Mouse (Mus musculus): Measurements from ENCODE around the gene Eef1e1. TPM values are rescaled to one million over a fixed set of nuclear protein-coding genes. Genes with fewer than 3 reads are reported as not detected.
"Not testable (repeated sequence)": the region's sequence is repeated elsewhere in the genome, so short reads cannot be mapped to it uniquely, and the experiment has no call there.

The Eef1e1 gene
- polyA plus RNA-seq (2014; fragmentation: Nextera tagmentation; extraction: Ambion mirVana), result 64.3 and 69.2 TPM in 2 replicates

GRCm38 (mm10) chr13:38658528-38659280, at the start of gene Eef1e1:
Gene Eef1e1, minus strand, starts transcription at chr13:38659058.
- H3K9me3 ChIP-seq (ENCODE audit: control insufficient read depth, low read length), result no peaks in the 10 kb centered on the region
- no peaks in the 10 kb centered on the region for H3K27me3 ChIP-seq (ENCODE audit: control insufficient read depth, insufficient read depth, low read length)
- H3K27ac ChIP-seq (ENCODE audit: low read depth, low read length), result peak within 1 kb of the TSS; percentile 59
- peak within 1 kb of the TSS; percentile 70 for H3K4me2 ChIP-seq
- under 1% methylated on average over 57 of the region's 59 CpGs for WGBS
- DNase-seq (ENCODE audit: low spot score, missing footprints), result peak; percentile 98
- H3K36me3 ChIP-seq (ENCODE audit: control insufficient read depth, insufficient read depth, low read length), result peaks cover 16% of the 10 kb centered on the region
- peak; percentile 99 for ATAC-seq (ENCODE audit: low FRiP score)
- peaks cover 7% of the 10 kb centered on the region; the same call in 1 of the 2 replicates for H3K4me1 ChIP-seq (ENCODE audit: control insufficient read depth, insufficient read depth, low read length)
- peak within 1 kb of the TSS; percentile 91 for H3K4me3 ChIP-seq (ENCODE audit: low read depth, low read length)
- H3K9ac ChIP-seq (ENCODE audit: low read length), result peak within 1 kb of the TSS; percentile 96

DNA sequence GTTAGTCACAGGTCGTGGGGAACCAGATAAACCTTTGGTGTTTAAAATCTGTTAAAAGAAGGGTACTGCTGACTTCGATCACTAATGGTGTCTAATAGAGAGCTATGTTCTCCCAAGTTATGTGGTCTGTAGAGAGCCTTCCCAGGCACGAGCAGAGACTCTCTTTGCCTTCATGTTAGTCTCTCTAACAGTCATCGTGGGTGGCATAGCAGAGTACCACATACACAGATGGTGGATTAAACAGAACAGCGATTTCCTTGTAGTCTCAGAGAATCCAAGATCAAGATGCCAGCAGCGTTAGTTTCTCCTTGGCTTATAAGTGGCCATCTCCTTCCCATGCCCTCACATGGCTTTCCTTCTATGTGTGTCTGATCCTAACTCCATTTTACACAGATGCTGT, 32.0 kb upstream of the Eef1e1 start:
- H3K4me3 ChIP-seq (ENCODE audit: low read depth, low read length), result no peak overlapping the region
- 79% methylated on average over 6 of the region's 6 CpGs for WGBS
- ATAC-seq (ENCODE audit: low FRiP score), result no peak

GRCm38 (mm10) chr13:38690028-38690427, 31.2 kb upstream of the Eef1e1 start:
- H3K4me2 ChIP-seq, result no peak overlapping the region
- no peak overlapping the region for H3K4me3 ChIP-seq (ENCODE audit: low read depth, low read length)
- H3K27ac ChIP-seq (ENCODE audit: low read depth, low read length), result no peak overlapping the region
- H3K36me3 ChIP-seq (ENCODE audit: control insufficient read depth, insufficient read depth, low read length), result no peaks in the 10 kb centered on the region
- no peaks in the 10 kb centered on the region for H3K9me3 ChIP-seq (ENCODE audit: control insufficient read depth, low read length)
- no peaks in the 10 kb centered on the region for H3K27me3 ChIP-seq (ENCODE audit: control insufficient read depth, insufficient read depth, low read length)
- H3K4me1 ChIP-seq (ENCODE audit: control insufficient read depth, insufficient read depth, low read length), result no peaks in the 10 kb centered on the region
- 62% methylated on average over 3 of the region's 3 CpGs for WGBS
- H3K9ac ChIP-seq (ENCODE audit: low read length), result no peak overlapping the region
- DNase-seq (ENCODE audit: low spot score, missing footprints) (peak; percentile 83), ATAC-seq (ENCODE audit: low FRiP score) (no peak)

More for the DNA sequence above, 32.0 kb upstream of the Eef1e1 start:
- Histone ChIP-seq H3K4me1 (ENCODE audit: control insufficient read depth, insufficient read depth, low read length) (no peaks in the 10 kb centered on the region), H3K9me3 (ENCODE audit: control insufficient read depth, low read length) (no peaks in the 10 kb centered on the region), H3K36me3 (ENCODE audit: control insufficient read depth, insufficient read depth, low read length) (no peaks in the 10 kb centered on the region), H3K27me3 (ENCODE audit: control insufficient read depth, insufficient read depth, low read length) (no peaks in the 10 kb centered on the region), H3K9ac (ENCODE audit: low read length) (no peak overlapping the region), H3K27ac (ENCODE audit: low read depth, low read length) (no peak overlapping the region), H3K4me2 (no peak overlapping the region)
- no peak for DNase-seq (ENCODE audit: low spot score, missing footprints)

- no peaks in the 10 kb centered on the region for H3K4me1 ChIP-seq (ENCODE audit: control insufficient read depth, insufficient read depth, low read length)
- no peak overlapping the region for H3K27ac ChIP-seq (ENCODE audit: low read depth, low read length)
- DNase-seq (ENCODE audit: low spot score, missing footprints) (no peak), ATAC-seq (ENCODE audit: low FRiP score) (no peak)
- no peaks in the 10 kb centered on the region for H3K9me3 ChIP-seq (ENCODE audit: control insufficient read depth, low read length)
- WGBS, result 87% methylated on average over 11 of the region's 11 CpGs
- no peak overlapping the region for H3K4me2 ChIP-seq
- no peak overlapping the region for H3K4me3 ChIP-seq (ENCODE audit: low read depth, low read length)
- H3K9ac ChIP-seq (ENCODE audit: low read length), result no peak overlapping the region
- H3K27me3 ChIP-seq (ENCODE audit: control insufficient read depth, insufficient read depth, low read length), result no peaks in the 10 kb centered on the region
- H3K36me3 ChIP-seq (ENCODE audit: control insufficient read depth, insufficient read depth, low read length), result no peaks in the 10 kb centered on the region
Observed at GRCm38 (mm10) chr13:38688761-38689160, 29.9 kb upstream of the Eef1e1 start.

DNA sequence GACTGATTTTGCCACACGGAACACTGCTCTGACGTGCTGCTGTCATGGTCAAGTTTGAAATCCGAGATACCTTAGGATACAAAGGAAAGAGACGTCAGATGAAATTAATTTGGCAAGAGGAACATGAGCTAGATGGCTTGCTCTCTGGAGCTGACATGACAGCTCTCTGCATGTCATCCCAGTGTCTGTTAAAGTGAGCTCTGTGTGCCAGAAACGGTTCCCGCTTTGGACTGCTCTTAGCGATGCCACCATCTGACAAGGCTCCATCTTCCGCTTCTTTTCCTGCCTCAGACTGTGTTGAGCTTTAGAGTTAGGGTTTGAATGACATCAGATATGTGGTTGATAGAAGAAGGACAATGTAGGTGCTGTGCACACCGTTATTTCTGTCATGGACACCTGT, 13.5 kb upstream of the Eef1e1 start:
- no peak overlapping the region for H3K9ac ChIP-seq (ENCODE audit: low read length)
- WGBS, result 85% methylated on average over 9 of the region's 9 CpGs
- DNase-seq (ENCODE audit: low spot score, missing footprints) (no peak), ATAC-seq (ENCODE audit: low FRiP score) (no peak)
- no peaks in the 10 kb centered on the region for H3K9me3 ChIP-seq (ENCODE audit: control insufficient read depth, low read length)
- no peak overlapping the region for H3K4me3 ChIP-seq (ENCODE audit: low read depth, low read length)
- H3K36me3 ChIP-seq (ENCODE audit: control insufficient read depth, insufficient read depth, low read length), result no peaks in the 10 kb centered on the region
- H3K27me3 ChIP-seq (ENCODE audit: control insufficient read depth, insufficient read depth, low read length), result no peaks in the 10 kb centered on the region
- H3K4me2 ChIP-seq, result no peak overlapping the region
- H3K27ac ChIP-seq (ENCODE audit: low read depth, low read length), result no peak overlapping the region
- no peaks in the 10 kb centered on the region for H3K4me1 ChIP-seq (ENCODE audit: control insufficient read depth, insufficient read depth, low read length)

GRCm38 (mm10) chr13:38671451-38671850, 12.6 kb upstream of the Eef1e1 start:
- not testable (repeated sequence) for H3K36me3 ChIP-seq (ENCODE audit: control insufficient read depth, insufficient read depth, low read length); H3K4me1 ChIP-seq (ENCODE audit: control insufficient read depth, insufficient read depth, low read length); ATAC-seq (ENCODE audit: low FRiP score); H3K27ac ChIP-seq (ENCODE audit: low read depth, low read length); DNase-seq (ENCODE audit: low spot score, missing footprints); H3K27me3 ChIP-seq (ENCODE audit: control insufficient read depth, insufficient read depth, low read length); H3K9me3 ChIP-seq (ENCODE audit: control insufficient read depth, low read length); H3K4me2 ChIP-seq; H3K4me3 ChIP-seq (ENCODE audit: low read depth, low read length); H3K9ac ChIP-seq (ENCODE audit: low read length)
- WGBS, result 87% methylated on average over 6 of the region's 6 CpGs

- ATAC-seq (ENCODE audit: low FRiP score), result no peak
Observed at GRCm38 (mm10) chr13:38670051-38670450, 11.2 kb upstream of the Eef1e1 start.

GRCm38 (mm10) chr13:38668514-38668913, 9.7 kb upstream of the Eef1e1 start:
- ATAC-seq (ENCODE audit: low FRiP score) (no peak), DNase-seq (ENCODE audit: low spot score, missing footprints) (no peak)
- no peaks in the 10 kb centered on the region for H3K27me3 ChIP-seq (ENCODE audit: control insufficient read depth, insufficient read depth, low read length)
- no peak overlapping the region for H3K27ac ChIP-seq (ENCODE audit: low read depth, low read length)
- H3K4me1 ChIP-seq (ENCODE audit: control insufficient read depth, insufficient read depth, low read length), result no peaks in the 10 kb centered on the region
- WGBS, result 18% methylated on average over 2 of the region's 2 CpGs
- H3K4me2 ChIP-seq, result no peak overlapping the region
- H3K36me3 ChIP-seq (ENCODE audit: control insufficient read depth, insufficient read depth, low read length), result no peaks in the 10 kb centered on the region
- H3K9me3 ChIP-seq (ENCODE audit: control insufficient read depth, low read length), result no peaks in the 10 kb centered on the region
- H3K4me3 ChIP-seq (ENCODE audit: low read depth, low read length), result no peak overlapping the region
- H3K9ac ChIP-seq (ENCODE audit: low read length), result no peak overlapping the region

More at GRCm38 (mm10) chr13:38670051-38670450, 11.2 kb upstream of the Eef1e1 start:
- Histone ChIP-seq H3K4me3 (ENCODE audit: low read depth, low read length) (no peak overlapping the region), H3K36me3 (ENCODE audit: control insufficient read depth, insufficient read depth, low read length) (no peaks in the 10 kb centered on the region), H3K27ac (ENCODE audit: low read depth, low read length) (no peak overlapping the region), H3K4me1 (ENCODE audit: control insufficient read depth, insufficient read depth, low read length) (no peaks in the 10 kb centered on the region), H3K27me3 (ENCODE audit: control insufficient read depth, insufficient read depth, low read length) (no peaks in the 10 kb centered on the region), H3K9ac (ENCODE audit: low read length) (no peak overlapping the region), H3K9me3 (ENCODE audit: control insufficient read depth, low read length) (no peaks in the 10 kb centered on the region), H3K4me2 (no peak overlapping the region)
- no peak for DNase-seq (ENCODE audit: low spot score, missing footprints)

DNA sequence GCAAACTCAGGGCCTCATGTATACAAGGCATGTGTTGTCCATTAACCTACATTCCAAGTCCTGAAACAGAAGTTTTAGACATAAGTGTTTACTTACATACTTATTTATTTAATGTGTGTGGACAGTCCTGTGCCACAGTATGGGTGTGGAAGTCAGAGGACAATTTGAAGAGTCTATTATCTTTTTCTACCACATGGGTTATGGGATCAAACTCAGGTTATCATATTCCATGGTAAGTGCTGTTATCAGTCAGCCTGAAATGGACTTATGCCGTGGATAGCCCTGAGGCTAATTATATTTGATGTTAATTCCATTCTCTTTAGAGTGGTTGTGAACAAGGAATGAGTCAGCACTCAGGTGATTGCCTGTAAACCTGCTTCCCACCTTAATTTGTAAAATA, 5.9 kb upstream of the Eef1e1 start:
- no peak for ATAC-seq (ENCODE audit: low FRiP score)
- DNase-seq (ENCODE audit: low spot score, missing footprints), result no peak
- Histone ChIP-seq H3K4me1 (ENCODE audit: control insufficient read depth, insufficient read depth, low read length) (no peaks in the 10 kb centered on the region), H3K4me2 (no peak overlapping the region), H3K27me3 (ENCODE audit: control insufficient read depth, insufficient read depth, low read length) (no peaks in the 10 kb centered on the region), H3K4me3 (ENCODE audit: low read depth, low read length) (no peak overlapping the region), H3K36me3 (ENCODE audit: control insufficient read depth, insufficient read depth, low read length) (no peaks in the 10 kb centered on the region), H3K9ac (ENCODE audit: low read length) (no peak overlapping the region), H3K9me3 (ENCODE audit: control insufficient read depth, low read length) (no peaks in the 10 kb centered on the region), H3K27ac (ENCODE audit: low read depth, low read length) (no peak overlapping the region)
- 80% methylated on average over 1 of the region's 1 CpGs for WGBS
